Mouse (Mus musculus) embryo, embryonic 10.5 days (tissue): Measurements from ENCODE around the gene Commd9.

ENCODE experiments used
- DNase-seq: peaks from one replicate; pipeline ENCODE4 v3.0.0-alpha.2; 2015; ENCODE audit warnings: low spot score

Gene Commd9

GRCm38 (mm10) chr2:101909326-101910080 is 23.5 kb downstream of the Commd9 start:
- DNase-seq = no peak

DNA sequence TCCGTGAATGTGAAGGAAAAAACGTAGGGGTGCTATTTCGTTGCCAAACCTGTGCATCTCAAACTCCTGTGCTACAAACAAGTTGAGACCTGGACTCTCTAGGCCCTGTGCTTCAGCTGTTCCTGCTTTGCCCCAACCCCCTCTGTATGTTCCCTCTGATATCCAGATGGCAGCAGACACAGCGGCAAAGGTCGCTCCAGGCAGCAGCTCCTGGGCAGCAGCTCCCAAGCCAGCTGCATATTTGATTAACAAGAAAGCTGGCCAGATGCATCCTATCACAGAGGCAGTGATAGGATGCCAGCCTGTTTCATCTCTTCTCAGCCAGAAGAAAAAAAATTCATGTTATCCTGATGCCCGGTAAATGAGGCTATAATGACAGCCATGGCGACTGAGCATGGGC is 32.5 kb downstream of the Commd9 start:
- DNase-seq = no peak

DNA sequence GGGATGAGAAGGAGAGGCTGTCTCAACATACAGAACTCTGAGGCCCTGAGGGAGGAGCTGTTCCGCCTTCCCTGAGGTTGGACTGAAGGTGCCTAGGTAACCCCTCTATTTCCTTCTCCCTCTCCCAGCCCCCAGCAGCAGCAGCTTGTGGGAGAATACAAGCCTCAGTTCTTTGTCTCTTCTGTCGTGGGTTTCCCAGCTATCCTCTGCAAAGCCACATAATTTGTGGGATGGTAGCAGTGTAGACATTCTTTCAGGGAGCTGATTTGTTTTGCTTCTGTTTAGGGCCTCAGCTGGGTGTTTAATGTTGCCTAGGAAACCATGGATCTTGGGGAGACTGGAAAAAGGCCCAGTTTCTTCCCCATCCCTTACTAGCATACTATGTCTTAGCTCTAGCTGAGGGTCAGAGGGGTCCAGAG is 34.1 kb downstream of the Commd9 start:
- no peak for DNase-seq

GRCm38 (mm10) chr2:101922302-101922701 is 36.3 kb downstream of the Commd9 start:
- DNase-seq = no peak

- no peak for DNase-seq
Measured at GRCm38 (mm10) chr2:101923181-101923580, 37.1 kb downstream of the Commd9 start.

GRCm38 (mm10) chr2:101925183-101925582 is 39.1 kb downstream of the Commd9 start:
- DNase-seq = no peak

GRCm38 (mm10) chr2:101925591-101926188 is 39.6 kb downstream of the Commd9 start:
- no peak for DNase-seq

GRCm38 (mm10) chr2:101932169-101932936 is 46.3 kb downstream of the Commd9 start:
- DNase-seq = no peak

GRCm38 (mm10) chr2:101933301-101933700 is 47.3 kb downstream of the Commd9 start:
- DNase-seq = no peak

DNA sequence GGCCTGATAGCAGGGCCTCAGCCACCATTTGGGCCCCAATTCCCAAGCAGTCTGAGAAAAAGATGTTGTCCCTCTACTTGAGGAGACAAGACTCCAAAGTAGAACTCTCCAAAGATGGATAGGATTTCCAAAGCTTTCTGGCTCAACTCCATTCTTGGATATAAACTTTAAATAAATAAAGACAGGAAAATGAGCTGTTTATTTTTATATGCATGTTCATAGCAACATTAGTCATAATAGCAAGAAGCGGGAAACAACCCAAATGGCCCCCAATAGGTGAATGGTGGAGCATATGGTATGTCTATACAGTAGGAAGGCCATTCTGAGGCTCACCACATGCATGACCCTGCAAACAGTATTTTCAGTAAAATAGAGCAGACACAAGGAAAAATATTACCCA is 49.0 kb downstream of the Commd9 start:
- DNase-seq = no peak

GRCm38 (mm10) chr2:101950716-101951520 is 64.9 kb downstream of the Commd9 start:
- no peak for DNase-seq
